ENCODE assay signal across 8 mouse cellular contexts in the genomic region with DNA sequence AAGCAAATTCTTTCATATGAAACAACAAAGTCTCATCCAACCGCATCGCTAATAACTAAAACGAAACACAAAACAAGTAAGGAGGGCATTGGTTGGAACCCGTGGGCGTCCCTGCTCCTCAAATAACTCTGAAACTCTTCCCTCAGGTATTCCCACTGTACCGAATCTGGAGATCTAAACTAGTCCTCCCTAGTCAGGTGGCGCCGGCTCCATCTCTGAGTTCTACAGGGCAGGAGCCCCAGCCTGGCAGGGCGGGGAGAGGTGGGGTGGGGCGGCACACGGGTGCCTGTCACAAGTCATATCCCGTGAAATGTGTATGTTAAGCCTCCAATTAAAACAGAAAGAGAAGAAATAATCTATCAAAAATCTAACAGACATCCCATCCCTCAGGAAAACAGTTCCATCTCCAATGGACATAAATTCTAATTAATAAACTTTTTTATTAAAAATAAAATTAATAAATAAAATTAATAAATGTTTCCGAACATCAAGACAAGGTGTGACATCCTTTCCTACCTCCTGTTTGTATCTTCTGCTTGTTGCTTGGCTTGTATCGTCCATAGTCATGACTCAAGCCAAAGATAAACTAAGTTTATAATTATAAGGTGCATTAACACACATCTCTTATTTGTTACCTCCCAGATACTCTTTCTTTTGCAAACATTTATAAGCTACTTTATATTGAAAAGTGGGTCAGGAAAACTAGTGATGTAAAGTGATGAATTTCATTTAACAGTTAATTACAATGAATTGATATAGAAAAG. TPM values are rescaled to one million over a fixed set of nuclear protein-coding genes. Genes with fewer than 3 reads are reported as not detected.
A peak's percentile ranks its signal among the peaks of the same experiment; 100 is the strongest.
DNase-seq lines count a peak whose midpoint lies in the region; ATAC-seq and TF ChIP-seq lines count a peak whose summit lies in the region.

No protein-coding gene starts in this region.

- peak; percentile 33 to 57 for DNase-seq in urinary bladder, adult 18-20 months (ENCODE audit: low spot score in 2 of 2)
- DNase-seq in urinary bladder, postnatal 4 days (ENCODE audit: low spot score in 2 of 2): no peak
- peak; percentile 50 for DNase-seq in embryonic facial prominence, embryonic 10.5 days (ENCODE audit: low spot score)
- peak; percentile 72 to 87 for DNase-seq in heart, adult 18-20 months
- no peak for DNase-seq in kidney, adult 2 months
- DNase-seq in left cerebral cortex, postnatal 25 days (ENCODE audit: low spot score in 2 of 2): no peak

- peak; percentile 75 for ATAC-seq in lung, embryonic 15.5 days (ENCODE audit: borderline replicate concordance, extremely low read depth, low FRiP score, low TSS enrichment)
- ATAC-seq in neutrophil, adult 5-6 weeks (ENCODE audit: extremely low read depth, insufficient number of reproducible peaks, low FRiP score, poor library complexity, severe bottlenecking): 0 out of 2 replicates have a peak, but pooled peaks have one; percentile 13

- H3K27me3 ChIP-seq in embryonic facial prominence, embryonic 10.5 days (replicated peaks; ENCODE audit: low read depth, poor library complexity, severe bottlenecking): no peaks in the 10 kb centered on the region
- H3K27me3 ChIP-seq in kidney, adult 2 months (replicated peaks; ENCODE audit: control insufficient read depth, insufficient read depth, low read length): no peaks in the 10 kb centered on the region
- no peaks in the 10 kb centered on the region for H3K27me3 ChIP-seq in lung, embryonic 15.5 days

- WGBS in embryonic facial prominence, embryonic 10.5 days: 11% methylated on average over 14 of the region's 14 CpGs
- WGBS in kidney, adult 2 months: 9% methylated on average over 14 of the region's 14 CpGs
- WGBS in lung, embryonic 15.5 days: 11% methylated on average over 14 of the region's 14 CpGs

- H3K4me1 ChIP-seq in embryonic facial prominence, embryonic 10.5 days: peaks cover 7% of the 10 kb centered on the region
- H3K4me1 ChIP-seq in kidney, adult 2 months (ENCODE audit: control insufficient read depth, insufficient read depth, low read length): peaks cover 29% of the 10 kb centered on the region
- H3K4me1 ChIP-seq in lung, embryonic 15.5 days: peaks cover 21% of the 10 kb centered on the region; the same call in 1 of the 2 replicates

- no peak for TF ChIP-seq POLR2A in kidney, adult 2 months (IDR thresholded peaks at IDR 0.05; ENCODE audit: low read depth, low read length)

- H3K4me3 ChIP-seq in embryonic facial prominence, embryonic 10.5 days: peak overlapping the region; percentile 63
- H3K4me3 ChIP-seq in kidney, adult 2 months (ENCODE audit: insufficient read depth, low read depth, low read length): peak overlapping the region; percentile 69
- peak overlapping the region; percentile 63 for H3K4me3 ChIP-seq in lung, embryonic 15.5 days

- H3K4me2 ChIP-seq in lung, embryonic 15.5 days: peak overlapping the region; percentile 62

- intact Hi-C loops in left cerebral cortex, postnatal 25 days (cut with DNase I): loop anchor here (5.0 kb wide), 1 partner anchor 146 kb away; no protein-coding TSS in a partner anchor

- H3K9me3 ChIP-seq in embryonic facial prominence, embryonic 10.5 days: no peaks in the 10 kb centered on the region
- H3K9me3 ChIP-seq in lung, embryonic 15.5 days: no peaks in the 10 kb centered on the region

- H3K27ac ChIP-seq in embryonic facial prominence, embryonic 10.5 days (replicated peaks): peak overlapping the region; percentile 25; the same call in 1 of the 2 replicates
- peak overlapping the region; percentile 90 for H3K27ac ChIP-seq in kidney, adult 2 months (ENCODE audit: insufficient read depth, low read depth, low read length)
- peak overlapping the region; percentile 78 for H3K27ac ChIP-seq in lung, embryonic 15.5 days

- H3K9ac ChIP-seq in lung, embryonic 15.5 days: peak overlapping the region; percentile 59

- no peaks in the 10 kb centered on the region for H3K36me3 ChIP-seq in embryonic facial prominence, embryonic 10.5 days (replicated peaks)
- no peaks in the 10 kb centered on the region for H3K36me3 ChIP-seq in kidney, adult 2 months (ENCODE audit: control insufficient read depth, insufficient read depth, low read length)
- H3K36me3 ChIP-seq in lung, embryonic 15.5 days: no peaks in the 10 kb centered on the region

- no peak for TF ChIP-seq CTCF in kidney, adult 2 months (conservative IDR thresholded peaks at IDR 0.05; ENCODE audit: insufficient read depth, insufficient read length, low read depth, low read length)

RNA-seq across cellular contexts. Expression of a gene that starts 36.8 kb away (rescaled TPM):
- polyA plus RNA-seq in embryonic facial prominence, embryonic 10.5 days (2016; fragmentation: Nextera tagmentation; extraction: Ambion mirVana): not detected in 2 replicates
- 1 to 10 TPM in 1 of 2 experiments, under 1 TPM in 1; 0.17 to 1.6 TPM for total RNA-seq in heart, adult 18-20 months (2021)
- polyA plus RNA-seq in kidney, adult 2 months (2012; rRNA removed): 0.11 and 0.78 TPM in 2 replicates
- polyA plus RNA-seq in lung, embryonic 15.5 days (2015; fragmentation: Nextera tagmentation; extraction: Ambion mirVana): 0.15 and 0.39 TPM in 2 replicates
- 295 and 306 TPM in 2 replicates for total RNA-seq in neutrophil, adult 5-6 weeks (2017)
- total RNA-seq in left cerebral cortex, postnatal 25 days (2021): not detected

RNA-seq across cellular contexts. Expression of a gene that starts 58.0 kb away (rescaled TPM):
- polyA plus RNA-seq in embryonic facial prominence, embryonic 10.5 days (2016; fragmentation: Nextera tagmentation; extraction: Ambion mirVana): not detected in 2 replicates
- 10 to 100 TPM; 32.0 to 46.1 TPM for total RNA-seq in heart, adult 18-20 months (2021)
- 42.9 and 67.0 TPM in 2 replicates for polyA plus RNA-seq in kidney, adult 2 months (2012; rRNA removed)
- polyA plus RNA-seq in lung, embryonic 15.5 days (2015; fragmentation: Nextera tagmentation; extraction: Ambion mirVana): 1.2 and 1.5 TPM in 2 replicates
- total RNA-seq in neutrophil, adult 5-6 weeks (2017): 513 and 543 TPM in 2 replicates
- total RNA-seq in left cerebral cortex, postnatal 25 days (2021): 1 to 10 TPM; 6.4 to 7.2 TPM

Comparison
In these comparisons a context has a peak if more than half of its experiments do, and no peak if none do; other contexts are left out.
1. DNase-seq: peak in urinary bladder, adult 18-20 months (2 of 2), embryonic facial prominence, embryonic 10.5 days (single experiment) and heart, adult 18-20 months (2 of 2); none in urinary bladder, postnatal 4 days (0 of 2), kidney, adult 2 months (single experiment) and left cerebral cortex, postnatal 25 days (0 of 2).
2. H3K27ac ChIP-seq: peak in every context shown above with its lines; median percentile 90 in kidney, adult 2 months; 78 in lung, embryonic 15.5 days; 25 in embryonic facial prominence, embryonic 10.5 days.
3. RNA of a gene that starts 36.8 kb away (total RNA-seq): 295 to 306 TPM in neutrophil, adult 5-6 weeks; 0.17 to 1.6 TPM in heart, adult 18-20 months and not detected in left cerebral cortex, postnatal 25 days; every median in the first group is over 100 times any median in the second.
4. RNA of a gene that starts 58.0 kb away (total RNA-seq): 513 to 543 TPM in neutrophil, adult 5-6 weeks; 32.0 to 46.1 TPM in heart, adult 18-20 months and 6.4 to 7.2 TPM in left cerebral cortex, postnatal 25 days; every median in the first group is over 10 times any median in the second.
5. Peak in every context shown above with its lines, with median percentiles within 50 percentile points of each other: H3K4me3 ChIP-seq.